Mouse (Mus musculus): Measurements from ENCODE around the gene Ms4a6d.

DNA sequence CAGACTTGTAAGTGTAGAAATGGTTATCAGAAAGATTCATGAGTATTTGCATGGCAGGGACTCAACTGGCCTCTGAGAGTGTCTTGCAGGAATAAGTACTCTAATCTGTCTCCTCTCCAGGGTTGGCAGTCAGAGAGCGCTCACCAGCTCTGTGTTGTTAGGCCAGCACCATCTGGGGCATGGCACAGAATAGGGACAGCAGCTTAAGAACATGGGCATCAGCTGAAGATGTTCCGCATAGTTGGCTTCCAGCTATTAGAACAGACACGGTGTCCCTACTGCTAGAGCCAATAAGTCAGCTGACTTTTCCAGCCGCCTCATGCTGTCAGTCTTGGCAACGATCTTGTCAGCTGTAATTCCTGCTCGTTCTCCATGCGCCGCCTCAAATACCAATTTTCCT lies 29.7 kb downstream of the Ms4a6d start:
- TF ChIP-seq CTCF (IDR thresholded peaks at IDR 0.05; ENCODE audit: low read depth, low read length) (no peak), POLR2A (IDR thresholded peaks at IDR 0.05; ENCODE audit: extremely low read depth, insufficient read depth, low read length) (no peak)
